Mouse (Mus musculus) midbrain, embryonic 16.5 days (tissue): ENCODE data around the gene Schip1. TPM values are rescaled to one million over a fixed set of nuclear protein-coding genes. Genes with fewer than 3 reads are reported as not detected.
A peak's percentile ranks its signal among the peaks of the same experiment; 100 is the strongest.

Experiments
- ATAC-seq: fragments of 200-750 bp; cut with Nextera tagmentation; 2 replicates; pipeline ENCODE4 v1.8.0; 2017; ENCODE audit warnings: moderate TSS enrichment
- H3K27ac ChIP-seq: fragments of 300-500 bp; sonication (generic); 2 replicates; pipeline ENCODE4 v1.5.1; 2014; ENCODE audit warnings: mild to moderate bottlenecking, low read length, mixed read lengths
- H3K27me3 ChIP-seq: fragments of 300-500 bp; sonication (generic); 2 replicates; pipeline ENCODE4 v1.6.1; 2014; ENCODE audit warnings: low read depth, low read length, mixed read lengths; ENCODE audit not compliant: control insufficient read depth, insufficient read depth
- H3K36me3 ChIP-seq: fragments of 300-500 bp; sonication (generic); 2 replicates; pipeline ENCODE4 v1.6.1; 2014; ENCODE audit warnings: mild to moderate bottlenecking, low read length, moderate library complexity, mixed read lengths; ENCODE audit not compliant: control insufficient read depth, insufficient read depth
- H3K4me1 ChIP-seq: fragments of 300-500 bp; sonication (generic); 2 replicates; pipeline ENCODE4 v1.6.1; 2014; ENCODE audit warnings: mild to moderate bottlenecking, low read length, mixed read lengths; ENCODE audit not compliant: control insufficient read depth, insufficient read depth
- H3K4me2 ChIP-seq: fragments of 300-500 bp; sonication (generic); 2 replicates; pipeline ENCODE4 v1.6.1; 2014; ENCODE audit warnings: mild to moderate bottlenecking, low read length, mixed read lengths
- H3K4me3 ChIP-seq: fragments of 300-500 bp; sonication (generic); 2 replicates; pipeline ENCODE4 v1.5.1; 2014; ENCODE audit warnings: low read depth, mild to moderate bottlenecking, low read length, moderate library complexity, mixed read lengths
- H3K9ac ChIP-seq: fragments of 300-500 bp; sonication (generic); 2 replicates; pipeline ENCODE4 v1.6.1; 2014; ENCODE audit warnings: low read depth, low read length, mixed read lengths
- H3K9me3 ChIP-seq: fragments of 300-500 bp; sonication (generic); replicated peaks from 2 replicates; pipeline ENCODE4 v1.6.1; 2014; ENCODE audit warnings: mild to moderate bottlenecking, low read length, mixed read lengths; ENCODE audit not compliant: control insufficient read depth, poor library complexity, severe bottlenecking
- WGBS: fragments of 180-500 bp; shearing (Covaris S2); extraction: QIAGEN DNeasy Blood & Tissue Kit; methylation state at CpG from one replicate; pipeline ENCODE4 v1.1.7; 2014; 5-methylcytosine and 5-hydroxymethylcytosine counted together
- polyA plus RNA-seq: library from polyadenylated mRNA; unstranded; fragments of >200 nt; fragmentation: Nextera tagmentation; extraction: Ambion mirVana; gene quantifications from 2 replicates; pipeline ENCODE4 v1.2.1, GENCODE M21; 2015

Gene Schip1
- polyA plus RNA-seq, result 143 and 147 TPM in 2 replicates

GRCm38 (mm10) chr3:68064731-68065130 is at the start of gene Schip1:
Schip1 (plus strand) TSS chr3:68064802.
- H3K9me3 ChIP-seq, result no peaks in the 10 kb centered on the region
- H3K27me3 ChIP-seq, result no peaks in the 10 kb centered on the region
- 37% methylated on average over 12 of the region's 12 CpGs for WGBS
- no peaks in the 10 kb centered on the region for H3K36me3 ChIP-seq
- H3K9ac ChIP-seq, result no peak within 1 kb of the TSS
- H3K4me1 ChIP-seq, result no peaks in the 10 kb centered on the region
- no peak within 1 kb of the TSS for H3K4me2 ChIP-seq
- no peak within 1 kb of the TSS for H3K27ac ChIP-seq
- no peak for ATAC-seq
- no peak within 1 kb of the TSS for H3K4me3 ChIP-seq

GRCm38 (mm10) chr3:68015786-68016185 is 48.8 kb upstream of the Schip1 start:
- Histone ChIP-seq H3K4me3 (no peak overlapping the region), H3K27me3 (no peaks in the 10 kb centered on the region), H3K4me1 (no peaks in the 10 kb centered on the region), H3K4me2 (no peak overlapping the region), H3K9ac (no peak overlapping the region), H3K36me3 (no peaks in the 10 kb centered on the region), H3K27ac (no peak overlapping the region), H3K9me3 (no peaks in the 10 kb centered on the region)
- ATAC-seq, result no peak
- 32% methylated on average over 1 of the region's 1 CpGs for WGBS

- H3K27ac ChIP-seq, result no peak overlapping the region
Measured at GRCm38 (mm10) chr3:68019401-68019800, 45.2 kb upstream of the Schip1 start.

DNA sequence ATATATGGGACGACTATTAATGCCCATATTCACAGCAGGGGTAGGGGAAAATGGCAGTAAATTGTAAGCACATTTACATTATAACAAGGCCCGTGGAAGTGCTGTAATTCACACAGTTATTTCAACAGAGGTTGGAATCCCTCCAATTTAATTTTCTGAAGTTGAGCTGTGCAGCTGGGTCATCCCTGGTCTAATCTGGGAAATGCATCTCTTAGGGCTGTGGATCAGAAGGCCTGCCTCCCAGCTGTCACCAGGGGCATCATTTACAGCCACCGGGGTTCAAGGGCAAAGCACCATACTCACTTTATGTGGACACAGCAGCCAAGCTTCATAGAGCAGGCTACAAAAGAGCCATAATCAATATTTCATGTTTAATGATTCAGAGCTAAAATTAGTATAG is 28.5 kb upstream of the Schip1 start:
- H3K4me2 ChIP-seq, result no peak overlapping the region
- H3K9me3 ChIP-seq, result no peaks in the 10 kb centered on the region
- peak; percentile 54; the same call in 1 of the 2 replicates for ATAC-seq

More at GRCm38 (mm10) chr3:68019401-68019800, 45.2 kb upstream of the Schip1 start:
- 11% methylated on average over 4 of the region's 4 CpGs for WGBS
- Histone ChIP-seq H3K4me3 (no peak overlapping the region), H3K9me3 (no peaks in the 10 kb centered on the region), H3K27me3 (no peaks in the 10 kb centered on the region), H3K36me3 (no peaks in the 10 kb centered on the region), H3K4me1 (no peaks in the 10 kb centered on the region), H3K9ac (no peak overlapping the region), H3K4me2 (no peak overlapping the region)
- peak; percentile 67 for ATAC-seq

DNA sequence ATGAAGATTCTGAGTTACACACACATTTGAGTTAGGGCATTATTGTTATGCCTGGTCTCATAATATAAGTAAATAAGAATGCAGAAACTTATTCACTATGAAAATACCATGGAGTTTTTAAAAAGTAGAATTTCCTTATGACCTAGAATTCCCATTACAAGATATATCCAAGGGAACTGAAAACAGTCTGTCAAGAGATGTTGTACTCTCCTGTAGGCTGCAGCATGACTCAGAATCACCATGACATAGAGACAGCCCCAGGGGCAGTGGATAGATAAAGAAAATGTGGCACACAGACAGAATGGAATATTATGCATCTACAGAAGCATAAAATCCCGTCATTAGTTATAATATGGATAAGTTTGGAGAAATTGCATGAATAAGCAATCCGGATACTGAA is 21.7 kb upstream of the Schip1 start:
- no peaks in the 10 kb centered on the region; the same call in none of the 2 replicates for H3K27me3 ChIP-seq
- no peak overlapping the region for H3K9ac ChIP-seq
- no peak for ATAC-seq
- H3K27ac ChIP-seq, result no peak overlapping the region
- H3K4me1 ChIP-seq, result peaks cover 4% of the 10 kb centered on the region; the same call in 1 of the 2 replicates
- H3K36me3 ChIP-seq, result no peaks in the 10 kb centered on the region
- 91% methylated on average over 2 of the region's 2 CpGs for WGBS
- H3K4me2 ChIP-seq, result no peak overlapping the region
- H3K9me3 ChIP-seq, result no peaks in the 10 kb centered on the region
- no peak overlapping the region for H3K4me3 ChIP-seq

More for the DNA sequence above, 28.5 kb upstream of the Schip1 start:
- Histone ChIP-seq H3K4me3 (no peak overlapping the region), H3K27ac (no peak overlapping the region), H3K27me3 (no peaks in the 10 kb centered on the region), H3K4me1 (peaks cover 4% of the 10 kb centered on the region; the same call in 1 of the 2 replicates), H3K9ac (no peak overlapping the region), H3K36me3 (no peaks in the 10 kb centered on the region)
- WGBS, result 24% methylated on average over 3 of the region's 3 CpGs

- WGBS, result 51% methylated on average over 9 of the region's 9 CpGs
- ATAC-seq, result peak; percentile 86
Measured at GRCm38 (mm10) chr3:68045475-68046416, 18.9 kb upstream of the Schip1 start.

DNA sequence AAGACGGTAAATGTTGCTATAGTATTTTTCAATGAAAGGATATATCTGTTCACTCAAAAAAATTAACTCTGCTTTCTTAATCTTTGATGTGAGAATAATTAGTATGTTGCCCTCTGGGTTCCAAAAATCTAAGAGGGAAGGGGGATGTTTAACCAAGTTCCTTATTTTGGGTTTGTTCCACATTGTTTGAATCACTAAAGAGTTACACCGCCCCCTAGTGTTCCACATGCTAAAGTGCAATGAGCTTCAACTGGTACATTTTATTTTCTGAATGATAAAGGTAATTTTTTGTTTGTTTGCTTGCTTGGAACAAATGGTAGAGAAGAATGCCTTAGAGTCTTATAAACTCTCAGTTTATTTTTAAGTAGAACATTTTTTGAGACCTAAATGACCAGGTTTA is 11.1 kb upstream of the Schip1 start:
- Histone ChIP-seq H3K9me3 (no peaks in the 10 kb centered on the region), H3K9ac (no peak overlapping the region), H3K4me1 (no peaks in the 10 kb centered on the region), H3K4me2 (no peak overlapping the region), H3K4me3 (no peak overlapping the region), H3K36me3 (no peaks in the 10 kb centered on the region), H3K27me3 (no peaks in the 10 kb centered on the region), H3K27ac (no peak overlapping the region)
- WGBS, result 47% methylated on average over 2 of the region's 2 CpGs
- no peak for ATAC-seq

More at GRCm38 (mm10) chr3:68045475-68046416, 18.9 kb upstream of the Schip1 start:
- Histone ChIP-seq H3K36me3 (no peaks in the 10 kb centered on the region), H3K4me1 (peaks cover 4% of the 10 kb centered on the region; the same call in 1 of the 2 replicates), H3K27me3 (no peaks in the 10 kb centered on the region; the same call in none of the 2 replicates), H3K4me2 (no peak overlapping the region), H3K9me3 (no peaks in the 10 kb centered on the region), H3K27ac (no peak overlapping the region), H3K9ac (no peak overlapping the region), H3K4me3 (no peak overlapping the region)

GRCm38 (mm10) chr3:68055071-68055470 is 9.5 kb upstream of the Schip1 start:
- Histone ChIP-seq H3K27ac (no peak overlapping the region), H3K9me3 (no peaks in the 10 kb centered on the region), H3K4me2 (no peak overlapping the region), H3K4me1 (no peaks in the 10 kb centered on the region), H3K27me3 (no peaks in the 10 kb centered on the region), H3K36me3 (no peaks in the 10 kb centered on the region), H3K4me3 (no peak overlapping the region), H3K9ac (no peak overlapping the region)
- WGBS, result 69% methylated on average over 13 of the region's 13 CpGs
- ATAC-seq, result peak; percentile 7; the same call in 1 of the 2 replicates
